Mouse (Mus musculus): ENCODE results near the gene Tet2.
"Not testable (repeated sequence)": the region's sequence is repeated elsewhere in the genome, so short reads cannot be mapped to it uniquely, and the experiment has no call there.

Gene Tet2

GRCm38 (mm10) chr3:133544551-133545303 is at the start of gene Tet2:
Tet2 (minus strand) TSS chr3:133545139.
- no peak for DNase-seq (ENCODE audit: low read depth, low spot score)

DNA sequence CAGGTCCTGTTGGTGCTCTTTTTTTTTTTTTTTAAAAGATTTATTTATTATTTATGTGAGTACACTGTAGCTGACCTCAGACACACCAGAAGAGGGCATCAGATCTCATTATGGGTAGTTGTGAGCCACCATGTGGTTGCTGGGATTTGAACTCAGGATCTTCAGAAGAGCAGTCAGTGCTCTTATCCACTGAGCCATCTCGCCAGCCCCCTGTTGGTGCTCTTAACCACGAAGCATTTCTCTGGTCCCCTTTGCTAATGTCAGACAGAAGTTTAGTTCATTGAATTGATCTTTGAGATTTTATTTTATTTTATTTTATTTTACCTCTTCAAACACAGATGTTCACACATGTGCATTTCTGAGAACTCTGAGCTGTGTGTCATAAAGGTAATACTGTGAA is 48.1 kb upstream of the Tet2 start:
- not testable (repeated sequence) for DNase-seq (ENCODE audit: low read depth, low spot score)

DNA sequence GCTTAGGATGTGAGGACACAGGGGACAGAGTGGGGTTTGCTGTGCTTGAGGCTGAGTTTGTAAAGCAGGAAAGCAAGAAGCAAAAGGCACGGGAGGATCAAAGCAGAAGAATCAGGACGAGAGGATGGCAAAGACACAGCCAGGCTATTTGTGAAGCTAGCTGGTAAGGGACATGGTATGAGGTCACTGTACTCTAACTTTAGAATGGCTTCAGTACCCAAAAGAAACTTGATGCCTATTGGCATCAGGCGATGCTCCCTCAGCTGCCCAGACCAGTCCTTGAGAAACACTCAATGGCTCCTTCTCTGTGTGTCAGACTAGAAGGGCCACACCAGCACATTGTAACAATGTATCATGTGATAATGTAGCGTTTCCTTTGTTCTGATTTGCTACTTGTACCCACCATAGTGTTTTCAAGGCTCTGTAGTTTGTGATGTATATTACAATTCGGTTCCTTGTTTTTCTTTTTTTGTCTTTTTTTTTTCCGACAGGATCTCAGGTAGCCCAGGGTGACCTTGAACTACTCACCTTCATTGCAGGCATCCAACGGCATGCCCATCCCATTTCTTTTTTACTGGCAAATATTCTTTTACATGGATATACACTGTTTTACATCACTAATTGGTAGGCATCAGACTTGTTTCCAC is 45.7 kb upstream of the Tet2 start:
- no peak for DNase-seq (ENCODE audit: low read depth, low spot score)

DNA sequence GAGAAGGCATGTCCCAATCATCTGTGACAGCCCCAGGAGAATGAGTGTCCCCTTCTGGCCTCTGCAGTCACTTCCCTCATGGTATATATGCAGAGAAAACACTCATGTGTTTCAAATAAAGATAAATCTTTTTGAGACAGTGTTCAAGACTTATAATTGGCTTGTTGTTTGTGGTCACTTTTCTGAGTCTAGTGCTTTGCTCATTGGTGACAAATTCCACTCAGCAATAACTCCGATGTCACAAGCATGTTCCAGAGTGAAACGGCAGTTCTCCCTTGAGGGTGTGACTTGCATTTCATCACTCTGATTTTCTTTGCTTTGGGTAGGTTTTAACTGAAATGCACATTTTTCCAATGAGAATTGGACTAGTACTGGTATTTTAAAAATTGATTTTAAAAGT is 40.1 kb upstream of the Tet2 start:
- DNase-seq (ENCODE audit: low read depth, low spot score), result no peak

DNA sequence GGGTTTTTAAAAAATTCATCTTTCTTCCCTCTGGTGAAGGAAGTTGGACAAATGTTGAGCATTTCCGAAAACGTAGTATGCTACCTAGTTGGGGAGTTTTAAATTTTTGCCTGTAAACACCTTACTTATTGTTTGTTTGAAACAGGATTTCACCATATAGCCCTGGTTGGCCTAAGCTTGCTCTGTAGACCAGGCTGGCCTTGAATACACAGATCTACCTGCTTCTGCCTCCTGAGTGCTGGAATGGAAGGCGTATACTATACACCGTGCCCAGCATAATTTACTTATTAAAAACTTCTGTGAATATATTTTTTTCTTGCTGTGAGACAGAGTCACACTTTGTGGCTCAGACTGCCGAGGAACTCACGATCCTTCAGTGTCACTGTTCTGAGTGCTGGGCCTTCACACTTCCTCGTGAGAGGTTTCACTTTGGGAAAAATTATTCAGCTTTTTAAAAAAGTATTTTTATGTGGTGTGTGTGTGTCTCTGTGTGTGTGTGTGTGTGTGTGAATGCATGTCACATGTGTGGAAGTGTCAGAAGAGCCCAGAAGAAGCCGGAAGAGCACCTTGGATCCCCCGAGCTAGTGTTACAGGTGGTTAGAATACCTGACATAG is 38.6 kb upstream of the Tet2 start:
- no peak for DNase-seq (ENCODE audit: low read depth, low spot score)

- no peak for DNase-seq (ENCODE audit: low read depth, low spot score)
Observed at GRCm38 (mm10) chr3:133582969-133583368, 38.0 kb upstream of the Tet2 start.

DNA sequence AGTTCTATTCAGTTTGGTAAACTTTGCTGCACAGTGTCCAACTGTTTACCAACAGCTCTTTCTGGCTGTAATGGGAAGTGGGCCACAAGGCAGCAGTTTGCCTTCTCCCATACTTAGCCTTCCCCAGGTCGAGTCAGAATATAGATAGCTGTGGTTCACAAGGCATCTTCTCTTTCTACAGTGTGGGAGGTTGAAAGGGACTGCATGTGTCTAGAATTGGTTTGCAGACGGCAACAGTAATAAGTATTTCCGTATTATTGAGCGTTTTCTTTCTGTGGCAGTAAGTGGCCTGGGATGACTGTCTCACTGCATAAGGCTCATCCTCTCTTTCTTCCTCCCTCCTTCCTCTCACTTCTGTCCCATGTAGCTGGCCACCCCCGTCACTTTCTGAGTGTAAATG is 37.2 kb upstream of the Tet2 start:
- DNase-seq (ENCODE audit: low read depth, low spot score), result no peak

DNA sequence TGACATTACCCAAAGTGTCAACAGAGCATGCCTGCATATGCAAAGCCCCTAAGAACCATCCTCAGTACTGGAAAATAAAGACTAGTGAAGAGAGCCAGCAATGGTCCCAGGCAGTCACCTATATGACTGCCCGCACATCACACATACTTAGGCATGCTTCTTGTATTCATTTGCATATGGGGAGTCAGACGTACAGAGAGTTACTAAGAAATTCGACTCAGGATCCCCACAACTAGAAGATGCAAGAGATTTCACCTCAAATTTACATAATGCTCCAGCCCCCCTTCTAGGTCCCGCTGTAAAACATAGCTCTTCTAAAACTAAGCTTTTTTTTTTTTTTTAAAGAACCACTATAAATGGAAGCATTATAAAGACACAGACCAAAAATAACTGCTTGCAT is 36.6 kb upstream of the Tet2 start:
- no peak for DNase-seq (ENCODE audit: low read depth, low spot score)

DNA sequence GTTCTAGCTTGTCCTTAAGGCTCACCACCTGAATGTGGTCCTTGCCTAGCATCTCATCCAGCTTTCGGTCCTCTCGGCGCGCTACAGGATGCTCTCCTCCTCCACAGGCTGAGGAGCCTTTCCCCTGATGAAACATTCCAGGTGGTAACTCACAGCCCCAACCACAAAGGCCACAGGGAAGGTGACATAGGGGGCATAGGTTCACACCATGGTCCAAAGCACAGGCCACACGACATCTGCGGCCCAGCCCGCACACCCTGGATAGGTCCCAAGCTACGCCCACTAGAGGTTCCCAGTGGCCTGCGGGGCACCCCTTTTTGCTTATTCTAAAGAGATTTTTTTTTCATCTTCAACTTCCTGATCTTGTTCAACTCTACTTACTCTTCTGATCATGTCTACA is 34.7 kb upstream of the Tet2 start:
- DNase-seq (ENCODE audit: low read depth, low spot score), result no peak

GRCm38 (mm10) chr3:133579140-133579539 is 34.2 kb upstream of the Tet2 start:
- DNase-seq (ENCODE audit: low read depth, low spot score), result no peak

GRCm38 (mm10) chr3:133574969-133575368 is 30.0 kb upstream of the Tet2 start:
- no peak for DNase-seq (ENCODE audit: low read depth, low spot score)

- DNase-seq (ENCODE audit: low read depth, low spot score), result no peak
Observed at GRCm38 (mm10) chr3:133571961-133572360, 27.0 kb upstream of the Tet2 start.

DNA sequence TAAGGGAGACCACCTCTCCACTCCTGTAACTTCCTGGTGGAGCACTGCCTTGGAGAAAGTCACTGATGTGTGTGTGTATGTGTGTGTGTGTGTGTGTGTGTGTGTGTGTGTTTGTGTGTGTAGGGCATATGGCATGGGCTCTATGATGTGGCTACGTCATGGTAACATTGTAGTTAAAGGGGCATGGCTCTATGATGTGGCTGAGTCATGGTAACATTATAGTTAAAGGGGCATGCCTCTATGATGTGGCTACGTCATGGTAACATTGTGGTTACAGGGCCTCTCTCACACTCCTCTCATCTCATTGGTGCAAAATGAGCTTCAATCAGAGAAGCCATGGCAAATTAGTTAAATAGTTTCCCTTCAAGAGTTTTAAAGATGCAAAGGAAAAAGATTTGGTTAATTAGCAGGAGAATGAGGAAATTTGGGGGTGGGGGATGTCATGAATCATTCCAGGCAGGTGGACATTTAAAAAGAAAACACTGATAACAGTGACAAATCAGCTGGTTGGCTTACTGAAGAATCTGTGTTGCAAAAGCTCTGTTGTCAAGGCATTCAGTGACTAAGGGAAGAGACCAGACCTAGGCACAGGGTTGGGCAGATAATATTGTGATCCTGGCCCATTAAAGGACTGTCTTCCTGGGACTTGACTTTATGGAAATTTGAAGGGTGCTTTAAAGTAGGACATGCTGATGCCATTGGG is 18.7 kb upstream of the Tet2 start:
- no peak for DNase-seq (ENCODE audit: low read depth, low spot score)

DNA sequence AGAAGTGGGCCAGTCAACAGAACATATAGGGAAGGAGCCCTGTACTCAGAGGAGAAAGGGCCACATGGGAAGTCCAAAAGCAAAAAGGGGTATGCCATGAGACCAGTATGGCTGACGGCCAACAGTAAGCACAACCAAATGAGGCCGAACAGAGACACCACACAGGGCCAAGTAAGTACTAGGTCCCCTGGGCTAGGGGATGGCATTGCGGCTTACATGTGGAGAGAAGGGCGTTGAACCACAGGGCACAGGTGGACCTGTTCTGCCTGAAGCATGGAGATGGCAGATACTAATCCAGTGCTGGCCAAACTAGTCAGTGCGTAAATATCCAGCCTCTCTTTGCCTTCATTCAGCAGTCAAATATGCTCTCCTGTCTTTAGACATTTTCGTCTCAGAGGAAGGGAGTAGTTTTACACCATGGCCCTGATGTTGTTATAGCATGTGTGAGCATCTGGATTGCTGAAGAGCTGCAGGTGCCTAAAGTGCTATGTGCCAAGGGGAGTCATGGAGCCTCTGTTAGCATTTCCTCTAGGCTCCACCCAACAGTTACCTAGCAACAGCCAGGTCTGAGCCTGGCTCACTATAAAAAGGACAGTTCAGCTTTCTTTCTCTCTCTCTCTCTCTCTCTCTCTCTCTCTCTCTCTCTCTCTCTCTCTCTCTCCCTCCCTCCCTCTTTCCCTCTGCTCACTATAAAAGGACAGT is 14.6 kb upstream of the Tet2 start:
- DNase-seq (ENCODE audit: low read depth, low spot score), result no peak

- DNase-seq (ENCODE audit: low read depth, low spot score), result no peak
Observed at GRCm38 (mm10) chr3:133557602-133558001, 12.7 kb upstream of the Tet2 start.

DNA sequence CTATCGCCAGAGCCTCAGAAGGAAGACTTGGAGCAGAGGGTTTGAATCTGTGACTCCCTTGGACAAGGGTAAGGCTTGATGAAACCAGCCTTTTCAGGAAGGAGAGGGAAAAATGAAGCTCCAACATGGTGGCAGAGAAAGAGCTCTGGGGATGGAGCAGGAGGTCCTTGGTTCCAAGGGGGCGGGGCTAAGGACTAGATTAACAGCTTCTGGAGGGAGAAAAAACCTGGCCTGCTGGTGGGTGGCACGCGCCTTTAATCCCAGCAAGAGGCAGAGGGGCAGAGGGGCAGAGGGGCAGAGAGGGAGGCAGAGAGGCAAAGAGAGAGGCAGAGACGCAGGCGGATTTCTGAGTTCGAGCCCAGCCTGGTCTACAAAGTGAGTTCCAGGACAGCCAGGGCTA is 12.2 kb upstream of the Tet2 start:
- no peak for DNase-seq (ENCODE audit: low read depth, low spot score)

DNA sequence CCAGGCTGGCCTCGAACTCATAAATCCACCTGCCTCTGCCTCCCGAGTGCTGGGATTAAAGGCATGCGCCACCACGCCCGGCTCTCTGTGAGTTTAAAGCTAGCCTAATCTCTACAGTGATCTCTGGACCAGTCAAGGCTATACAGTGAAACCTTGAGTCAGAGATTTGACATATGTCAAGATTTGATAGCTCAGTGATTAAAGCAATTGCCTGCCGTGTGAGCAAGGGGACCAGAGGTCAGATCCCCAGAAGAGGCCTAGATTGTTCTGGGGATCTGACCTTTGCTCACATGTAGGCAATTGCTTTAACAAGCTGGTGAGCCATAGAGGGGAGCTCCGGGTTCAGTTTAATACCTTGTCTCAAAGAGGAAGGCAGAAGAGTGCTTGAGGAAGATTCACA is 10.4 kb upstream of the Tet2 start:
- DNase-seq (ENCODE audit: low read depth, low spot score), result no peak

DNA sequence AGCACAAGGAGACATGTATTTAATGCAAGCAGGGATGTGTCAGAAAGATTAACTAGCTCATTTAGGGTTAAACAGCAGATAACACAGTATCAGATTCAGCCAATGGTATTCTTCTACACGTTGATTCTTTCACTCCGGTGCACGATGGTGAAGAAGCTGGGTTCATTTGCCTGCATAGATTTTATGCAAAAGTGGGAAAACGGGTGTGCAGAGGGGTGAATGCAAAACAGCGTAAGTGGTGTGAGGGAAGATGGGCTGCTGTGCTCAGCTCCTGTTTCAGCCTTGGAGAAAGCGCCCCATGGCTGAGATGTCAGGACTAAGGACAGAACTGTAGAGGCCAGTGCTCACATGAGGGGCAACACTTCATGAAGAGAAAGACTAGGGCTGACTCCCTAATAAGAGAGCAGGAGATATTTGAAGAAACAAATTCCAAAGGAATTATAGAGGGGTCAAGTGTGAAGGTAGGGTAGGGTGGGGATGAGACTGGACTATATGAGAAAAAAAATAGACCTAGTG is 9.7 kb upstream of the Tet2 start:
- DNase-seq (ENCODE audit: low read depth, low spot score), result no peak

DNA sequence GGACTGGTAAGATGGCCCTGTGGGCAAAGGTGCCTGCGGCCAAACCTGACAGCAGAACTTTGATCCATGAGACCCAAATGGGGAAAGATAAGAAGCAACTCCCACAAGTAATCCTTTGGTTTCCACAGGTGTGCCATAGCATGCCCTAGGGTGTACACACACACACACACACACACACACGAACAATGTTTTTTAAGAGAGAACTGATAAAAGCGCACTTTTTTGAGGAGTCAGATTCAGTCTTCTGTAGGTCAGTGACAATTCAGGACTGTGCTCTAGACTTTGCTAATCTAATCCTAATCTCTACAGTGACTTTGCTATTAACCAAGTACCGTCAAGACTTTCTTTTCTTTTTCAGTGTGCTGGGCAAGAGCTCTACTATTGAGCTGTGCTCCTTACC is 9.2 kb upstream of the Tet2 start:
- DNase-seq (ENCODE audit: low read depth, low spot score), result no peak

GRCm38 (mm10) chr3:133551941-133552340 is 7.0 kb upstream of the Tet2 start:
- no peak for DNase-seq (ENCODE audit: low read depth, low spot score)

- DNase-seq (ENCODE audit: low read depth, low spot score), result no peak
Observed at GRCm38 (mm10) chr3:133549385-133550170, 4.6 kb upstream of the Tet2 start.

Data from WW6 (cell line).